Mouse (Mus musculus): ENCODE data around the gene Prdm11.

- TF ChIP-seq CTCF (IDR thresholded peaks at IDR 0.05; ENCODE audit: borderline replicate concordance, insufficient read depth, low read length) = no peak
- TF ChIP-seq POLR2A (IDR thresholded peaks at IDR 0.05; ENCODE audit: low read depth, low read length) = no peak
Observed at GRCm38 (mm10) chr2:93088006-93088405, 42.0 kb upstream of the Prdm11 start.
